13 mouse cellular contexts compared by ENCODE assay signal in the genomic region with DNA sequence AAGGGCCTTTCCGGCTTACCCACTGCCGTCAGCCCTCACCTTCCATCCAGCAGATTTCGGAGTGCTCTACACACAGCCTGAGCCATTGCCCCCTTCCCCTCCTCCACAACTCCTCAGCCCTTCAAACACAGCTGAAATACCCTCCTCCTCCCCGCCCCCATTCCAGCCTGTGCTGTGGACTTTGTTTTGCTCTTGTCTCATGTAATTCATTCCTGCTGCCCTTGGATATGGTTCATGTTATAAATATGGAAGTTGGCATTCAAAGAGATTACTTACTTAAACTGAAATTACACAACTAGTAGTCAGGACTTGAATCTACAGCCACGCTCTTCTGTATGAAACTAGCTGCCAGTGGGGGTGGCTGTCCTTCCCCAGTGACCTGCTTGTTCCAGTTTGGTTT. TPM values are rescaled to one million over a fixed set of nuclear protein-coding genes. Genes with fewer than 3 reads are reported as not detected.
"Had no signal": no experiment of that assay in that cellular context is flagged by ENCODE, and none has a peak within 500 bp of the region (broad histone marks: within the 10 kb centered on the region; RNA-seq: fewer than 3 reads in every experiment).

No protein-coding gene starts in this region.

- H3K4me2 ChIP-seq: limb, embryonic 12.5 days; midbrain, embryonic 13.5 days had no signal

- ATAC-seq: midbrain, embryonic 13.5 days had no signal

- DNase-seq: kidney, adult 11 months; layer of hippocampus, postnatal 36 days; lung, adult 2 months; right cerebral cortex, adult 18-20 months; right cerebral cortex, postnatal 25 days; thymus, postnatal 4 days had no signal

- H3K4me1 ChIP-seq: limb, embryonic 12.5 days; midbrain, embryonic 13.5 days had no signal

- H3K4me3 ChIP-seq: limb, embryonic 12.5 days; midbrain, embryonic 13.5 days had no signal

- H3K9ac ChIP-seq: limb, embryonic 12.5 days; liver, embryonic 14.5 days; midbrain, embryonic 13.5 days had no signal

- H3K27me3 ChIP-seq: limb, embryonic 12.5 days; midbrain, embryonic 13.5 days had no signal

- H3K27ac ChIP-seq: limb, embryonic 12.5 days; liver, embryonic 14.5 days; midbrain, embryonic 13.5 days; stomach, postnatal 0 days had no signal

- H3K9me3 ChIP-seq: limb, embryonic 12.5 days; midbrain, embryonic 13.5 days had no signal

RNA-seq across cellular contexts. Expression of gene Hcrtr1, which starts 16.1 kb away (rescaled TPM):
- total RNA-seq: liver, adult 2 months had no signal
- polyA plus RNA-seq: intestine, embryonic 14.5 days; kidney, embryonic 14.5 days; limb, embryonic 12.5 days; liver, embryonic 14.5 days had no signal
